Comparison of ENCODE assay signal across 20 mouse cellular contexts in the genomic region with DNA sequence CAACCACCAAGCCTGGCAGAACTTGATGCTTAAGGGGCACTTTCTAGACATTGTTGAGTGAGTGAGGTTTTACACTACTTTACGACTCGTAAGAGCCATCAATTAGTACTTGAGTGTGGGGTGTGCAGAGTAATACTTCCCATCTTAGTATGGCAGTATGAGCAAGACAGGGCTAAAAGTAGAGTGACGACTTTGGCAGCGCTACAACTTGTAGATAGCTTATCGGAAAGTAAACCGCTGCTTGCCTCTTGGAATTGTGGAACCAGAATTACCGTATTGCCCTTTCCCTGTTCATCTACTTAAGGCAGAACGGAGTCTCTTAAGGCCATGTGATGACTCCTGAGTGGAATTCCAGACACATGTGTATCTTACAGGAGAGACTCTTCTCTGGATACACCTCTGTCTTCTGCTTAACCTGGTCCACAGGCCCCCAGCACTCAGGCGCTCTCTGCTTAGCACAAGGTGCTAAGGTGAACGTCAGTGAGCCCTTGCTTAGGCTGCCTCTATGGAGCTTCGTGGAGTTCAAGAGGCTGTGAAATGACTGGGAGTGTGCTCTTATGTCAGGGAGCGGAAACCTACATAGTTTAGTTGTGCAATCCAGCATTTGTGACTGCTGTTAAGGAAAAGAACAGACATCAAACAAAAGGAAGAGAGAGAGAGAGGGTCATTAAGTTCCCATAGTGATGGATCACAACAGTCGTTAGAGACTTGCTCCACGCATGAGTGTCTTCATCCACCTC.
"Had no signal": no experiment of that assay in that cellular context is flagged by ENCODE, and none has a peak within 500 bp of the region (broad histone marks: within the 10 kb centered on the region; RNA-seq: fewer than 3 reads in every experiment).

No protein-coding gene starts in this region.

- H3K9ac ChIP-seq: limb, embryonic 13.5 days; liver, embryonic 12.5 days; liver, embryonic 15.5 days; neural tube, embryonic 13.5 days; stomach, embryonic 15.5 days had no signal

- H3K4me2 ChIP-seq: limb, embryonic 13.5 days; liver, embryonic 12.5 days; liver, embryonic 15.5 days; neural tube, embryonic 13.5 days; stomach, embryonic 15.5 days had no signal

- ATAC-seq: intestine, postnatal 0 days; liver, embryonic 12.5 days had no signal

- H3K27me3 ChIP-seq: limb, embryonic 13.5 days; liver, embryonic 12.5 days; liver, embryonic 15.5 days; megakaryocyte, embryonic 14.5 days; neural tube, embryonic 13.5 days; stomach, embryonic 15.5 days had no signal

- H3K4me3 ChIP-seq: limb, embryonic 10.5 days; limb, embryonic 13.5 days; liver, embryonic 12.5 days; liver, embryonic 15.5 days; megakaryocyte, embryonic 14.5 days; midbrain, embryonic 10.5 days; neural tube, embryonic 13.5 days; stomach, embryonic 15.5 days had no signal

- H3K36me3 ChIP-seq: limb, embryonic 13.5 days; neural tube, embryonic 13.5 days; stomach, embryonic 15.5 days had no signal

- H3K27ac ChIP-seq: limb, embryonic 10.5 days; limb, embryonic 13.5 days; liver, embryonic 12.5 days; liver, embryonic 15.5 days; macrophage; midbrain, embryonic 10.5 days; neural tube, embryonic 13.5 days; stomach, embryonic 15.5 days had no signal

- H3K4me1 ChIP-seq: limb, embryonic 10.5 days; limb, embryonic 13.5 days; liver, embryonic 12.5 days; liver, embryonic 15.5 days; megakaryocyte, embryonic 14.5 days; midbrain, embryonic 10.5 days; neural tube, embryonic 13.5 days; stomach, embryonic 15.5 days had no signal

- H3K9me3 ChIP-seq: limb, embryonic 10.5 days; limb, embryonic 13.5 days; liver, embryonic 12.5 days; liver, embryonic 15.5 days; megakaryocyte, embryonic 14.5 days; midbrain, embryonic 10.5 days; neural tube, embryonic 13.5 days; stomach, embryonic 15.5 days had no signal

- DNase-seq: kidney, adult 8-10 months; kidney, postnatal 14 days; kidney, postnatal 4 days; liver; midbrain, embryonic 14.5 days; retina, postnatal 1 day; right cerebral cortex, postnatal 25 days; spleen, adult 18-20 months; thymus, adult 18-20 months; thymus, postnatal 36 days had no signal
